Mouse (Mus musculus) hindbrain, embryonic 14.5 days (tissue): ENCODE measurements around the gene Abca8a. TPM values are rescaled to one million over a fixed set of nuclear protein-coding genes. Genes with fewer than 3 reads are reported as not detected.

Source experiments
- ATAC-seq: fragments of 200-750 bp; cut with Nextera tagmentation; 2 replicates; pipeline ENCODE4 v1.8.0; 2017; ENCODE audit warnings: moderate number of reproducible peaks, mild to moderate bottlenecking, moderate TSS enrichment, moderate library complexity; ENCODE audit not compliant: low FRiP score
- DNase-seq: peaks from one replicate; pipeline ENCODE4 v3.0.0-alpha.2; 2015; ENCODE audit warnings: low spot score
- H3K27ac ChIP-seq: fragments of 300-500 bp; sonication (generic); 2 replicates; pipeline ENCODE4 v1.5.1; 2014; ENCODE audit warnings: mild to moderate bottlenecking, moderate library complexity
- H3K27me3 ChIP-seq: fragments of 300-500 bp; sonication (generic); 2 replicates; pipeline ENCODE4 v1.6.1; 2014; ENCODE audit warnings: mild to moderate bottlenecking, low read length, mixed read lengths; ENCODE audit not compliant: control insufficient read depth, insufficient read depth
- H3K36me3 ChIP-seq: fragments of 300-500 bp; sonication (generic); replicated peaks from 2 replicates; pipeline ENCODE4 v1.6.1; 2014; ENCODE audit not compliant: control insufficient read depth, insufficient read depth
- H3K4me1 ChIP-seq: fragments of 300-500 bp; sonication (generic); replicated peaks from 2 replicates; pipeline ENCODE4 v1.6.1; 2014; ENCODE audit warnings: antibody characterized with exemption, low read length, mixed read lengths; ENCODE audit not compliant: control insufficient read depth, insufficient read depth
- H3K4me2 ChIP-seq: fragments of 300-500 bp; sonication (generic); replicated peaks from 2 replicates; pipeline ENCODE4 v1.6.1; 2014; ENCODE audit warnings: mild to moderate bottlenecking, moderate library complexity
- H3K4me3 ChIP-seq: fragments of 300-500 bp; sonication (generic); replicated peaks from 2 replicates; pipeline ENCODE4 v1.5.1; 2014; ENCODE audit warnings: mild to moderate bottlenecking, low read length
- H3K9ac ChIP-seq: fragments of 300-500 bp; sonication (generic); 2 replicates; pipeline ENCODE4 v1.6.1; 2014
- H3K9me3 ChIP-seq: fragments of 300-500 bp; sonication (generic); 2 replicates; pipeline ENCODE4 v1.6.1; 2016; ENCODE audit warnings: low read length; ENCODE audit not compliant: control insufficient read depth
- WGBS: fragments of 180-500 bp; shearing (Covaris S2); extraction: QIAGEN DNeasy Blood & Tissue Kit; methylation state at CpG from one replicate; pipeline ENCODE4 v1.1.7; 2014; 5-methylcytosine and 5-hydroxymethylcytosine counted together
- polyA plus RNA-seq: library from polyadenylated mRNA; unstranded; fragments of >200 nt; fragmentation: Nextera tagmentation; extraction: Ambion mirVana; gene quantifications from 2 replicates; pipeline ENCODE4 v1.2.1, GENCODE M21; 2014

Gene Abca8a
- 0.54 and 0.90 TPM in 2 replicates for polyA plus RNA-seq

DNA sequence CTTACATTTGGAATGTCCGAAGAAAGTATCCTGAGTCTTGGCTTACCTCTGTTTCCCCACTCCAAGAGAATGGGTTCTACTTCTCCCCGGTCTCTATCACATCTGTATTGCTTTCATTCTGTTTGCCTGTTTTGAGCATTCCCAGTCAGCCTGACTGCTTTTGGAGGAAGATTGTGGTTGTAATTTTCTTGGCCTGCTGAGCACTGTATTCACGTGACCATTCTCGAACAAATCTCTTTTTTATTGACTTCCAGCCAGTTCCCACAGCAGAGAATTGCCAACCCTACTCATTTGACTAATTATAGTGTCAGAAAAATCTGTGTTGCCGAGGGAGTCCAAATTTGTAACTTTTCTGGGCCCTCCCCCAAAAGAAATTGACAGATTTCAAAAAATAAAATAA is at the start of gene Abca8a:
Abca8a (minus strand) TSS at position 121 of the 400 bp plus-strand sequence.
- Histone ChIP-seq H3K4me3 (no peak within 1 kb of the TSS), H3K9ac (no peak within 1 kb of the TSS), H3K27ac (no peak within 1 kb of the TSS), H3K9me3 (no peaks in the 10 kb centered on the region), H3K4me1 (no peaks in the 10 kb centered on the region), H3K4me2 (no peak within 1 kb of the TSS), H3K27me3 (no peaks in the 10 kb centered on the region), H3K36me3 (no peaks in the 10 kb centered on the region)
- WGBS = 66% methylated on average over 5 of the region's 5 CpGs
- no peak for ATAC-seq
- no peak for DNase-seq

DNA sequence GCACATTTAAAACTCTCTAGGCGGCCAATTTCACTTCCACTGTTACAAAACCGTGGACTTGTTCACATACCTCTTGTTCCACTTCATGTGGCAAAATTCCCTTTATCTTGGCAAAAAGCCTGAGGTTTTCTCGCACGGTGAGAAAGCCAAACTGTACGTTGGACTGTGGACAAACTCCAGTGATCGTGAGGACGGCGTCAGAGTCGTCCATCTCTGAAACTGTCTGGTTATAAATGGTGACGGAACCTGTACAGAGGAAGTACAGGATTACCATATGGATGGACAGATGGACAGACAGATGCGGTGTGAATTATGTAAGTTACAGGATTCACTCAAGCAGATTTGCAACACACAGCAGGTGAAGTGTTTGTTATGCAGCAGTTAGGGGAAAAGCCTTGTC is 49.6 kb upstream of the Abca8a start:
- Histone ChIP-seq H3K4me1 (no peaks in the 10 kb centered on the region), H3K36me3 (no peaks in the 10 kb centered on the region), H3K27ac (no peak overlapping the region), H3K4me2 (no peak overlapping the region), H3K9me3 (no peaks in the 10 kb centered on the region), H3K27me3 (no peaks in the 10 kb centered on the region), H3K4me3 (no peak overlapping the region), H3K9ac (no peak overlapping the region)
- DNase-seq (no peak), ATAC-seq (no peak)
- 83% methylated on average over 11 of the region's 11 CpGs for WGBS

DNA sequence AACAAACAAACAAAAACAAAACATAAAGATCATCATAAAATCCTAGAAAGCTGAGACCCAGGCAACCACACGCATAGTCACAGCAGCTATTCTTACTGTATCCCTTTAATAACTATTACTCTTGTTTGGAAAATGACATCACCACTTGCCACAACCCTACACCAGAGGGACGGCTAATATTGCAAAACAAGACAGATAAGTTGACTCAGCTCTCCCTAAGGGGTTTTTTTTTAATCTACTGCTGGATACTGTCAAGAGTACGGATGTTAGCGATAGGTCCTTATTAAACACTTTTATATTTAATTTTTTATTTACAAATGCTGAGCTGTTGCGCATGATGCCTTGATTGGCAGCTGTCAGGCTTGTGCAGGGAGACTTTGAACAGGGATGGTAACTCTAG is 35.0 kb upstream of the Abca8a start:
- H3K9me3 ChIP-seq = no peaks in the 10 kb centered on the region
- H3K27me3 ChIP-seq = no peaks in the 10 kb centered on the region
- DNase-seq (no peak), ATAC-seq (no peak)
- H3K4me1 ChIP-seq = no peaks in the 10 kb centered on the region
- H3K36me3 ChIP-seq = no peaks in the 10 kb centered on the region
- no peak overlapping the region for H3K9ac ChIP-seq
- 90% methylated on average over 5 of the region's 5 CpGs for WGBS
- no peak overlapping the region for H3K27ac ChIP-seq
- H3K4me2 ChIP-seq = no peak overlapping the region
- H3K4me3 ChIP-seq = no peak overlapping the region

DNA sequence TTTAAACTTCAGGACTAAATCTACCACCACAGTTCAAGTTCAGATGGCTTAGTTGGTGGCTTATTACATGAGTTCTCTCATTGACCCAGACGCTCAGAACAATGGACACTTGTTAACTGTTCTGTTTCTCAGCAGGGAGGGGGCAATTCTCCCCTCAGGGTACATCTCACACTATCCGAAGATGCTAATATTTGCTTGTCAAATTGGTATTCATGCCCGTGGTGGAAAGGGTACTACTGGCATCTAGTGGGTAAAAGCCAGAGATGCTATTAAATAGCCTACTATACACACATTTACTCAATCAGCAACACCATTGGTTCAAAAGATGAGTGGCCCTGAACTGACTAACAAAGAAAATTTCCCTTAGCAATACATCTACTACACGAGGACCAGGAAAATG is 15.4 kb upstream of the Abca8a start:
- no peaks in the 10 kb centered on the region for H3K36me3 ChIP-seq
- H3K4me2 ChIP-seq = no peak overlapping the region
- no peak overlapping the region for H3K4me3 ChIP-seq
- no peaks in the 10 kb centered on the region for H3K9me3 ChIP-seq
- H3K4me1 ChIP-seq = no peaks in the 10 kb centered on the region
- DNase-seq = peak; percentile 36
- H3K27ac ChIP-seq = no peak overlapping the region
- no peak overlapping the region for H3K9ac ChIP-seq
- ATAC-seq = no peak
- WGBS = 50% methylated on average over 4 of the region's 4 CpGs
- no peaks in the 10 kb centered on the region for H3K27me3 ChIP-seq

DNA sequence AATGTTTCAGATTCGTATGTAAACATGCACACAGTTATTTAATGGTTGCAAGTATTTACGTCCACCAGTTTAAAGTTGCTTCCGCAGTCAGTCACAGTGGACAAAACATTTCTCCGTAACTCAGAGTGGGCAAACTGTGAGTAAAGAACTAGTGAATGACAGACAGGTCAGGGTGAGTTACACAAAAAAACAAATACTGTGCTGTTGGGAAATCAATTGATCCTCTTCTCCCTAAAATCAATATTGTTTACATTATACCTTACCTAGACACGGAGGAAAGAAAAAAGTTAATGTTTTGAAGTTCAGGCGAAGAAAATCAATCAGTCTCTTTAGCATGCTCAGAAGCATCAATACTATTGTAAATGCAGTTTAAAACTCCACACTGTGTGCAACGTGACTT is 5.7 kb upstream of the Abca8a start:
- ATAC-seq (no peak), DNase-seq (no peak)
- Histone ChIP-seq H3K9ac (no peak overlapping the region), H3K4me3 (no peak overlapping the region), H3K4me2 (no peak overlapping the region), H3K27ac (no peak overlapping the region), H3K4me1 (no peaks in the 10 kb centered on the region), H3K36me3 (no peaks in the 10 kb centered on the region), H3K9me3 (no peaks in the 10 kb centered on the region), H3K27me3 (no peaks in the 10 kb centered on the region)
- 91% methylated on average over 7 of the region's 7 CpGs for WGBS

DNA sequence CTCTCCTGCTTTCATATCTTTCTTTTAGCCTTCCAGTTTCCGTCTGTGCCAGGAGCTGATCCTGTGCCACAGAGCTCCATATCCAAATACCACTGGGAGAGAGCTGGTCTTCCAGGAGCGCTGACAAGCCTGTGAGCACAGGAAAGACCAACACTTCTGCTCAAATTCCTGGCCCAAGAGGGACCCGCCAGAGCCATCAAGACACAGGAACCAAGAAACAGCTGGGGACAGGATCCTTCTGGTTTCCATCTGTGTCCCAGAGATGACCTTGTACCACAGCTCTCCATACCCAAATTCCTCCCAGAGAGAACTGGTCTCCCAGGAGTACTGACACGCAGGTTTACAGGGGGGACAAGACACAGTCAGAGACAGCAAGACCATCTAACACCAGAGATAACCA is 3.1 kb upstream of the Abca8a start:
- Histone ChIP-seq H3K27me3 (no peaks in the 10 kb centered on the region), H3K27ac (no peak overlapping the region)

DNA sequence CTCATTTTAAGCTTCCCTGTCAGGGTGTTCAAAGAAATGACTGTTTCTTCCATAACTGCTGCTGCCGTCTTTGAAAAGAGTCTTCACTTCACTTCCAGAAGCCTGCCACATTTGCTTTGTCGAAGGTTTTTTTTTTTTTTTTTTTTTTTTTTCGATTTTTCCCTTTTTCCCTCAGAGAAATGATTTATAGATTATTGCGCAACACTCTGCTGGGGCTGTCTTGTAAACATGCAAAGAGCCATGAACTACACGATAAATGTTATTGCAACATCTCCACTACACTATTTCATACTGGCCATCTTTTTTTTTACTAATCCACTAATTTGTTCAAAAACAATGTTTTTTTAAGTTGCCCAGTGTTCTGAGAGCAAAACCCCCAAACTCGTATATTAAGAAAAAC is 1.7 kb upstream of the Abca8a start:
- ATAC-seq (no peak), DNase-seq (no peak)
- H3K27me3 ChIP-seq = no peaks in the 10 kb centered on the region
- H3K9me3 ChIP-seq = no peaks in the 10 kb centered on the region
- H3K4me1 ChIP-seq = no peaks in the 10 kb centered on the region
- H3K9ac ChIP-seq = no peak overlapping the region
- H3K27ac ChIP-seq = no peak overlapping the region
- no peaks in the 10 kb centered on the region for H3K36me3 ChIP-seq
- WGBS = 77% methylated on average over 6 of the region's 6 CpGs
- no peak overlapping the region for H3K4me3 ChIP-seq
- H3K4me2 ChIP-seq = no peak overlapping the region

More for the DNA sequence above, 3.1 kb upstream of the Abca8a start:
- ATAC-seq = no peak
- no peak for DNase-seq
- H3K4me3 ChIP-seq = no peak overlapping the region
- no peaks in the 10 kb centered on the region for H3K36me3 ChIP-seq
- no peak overlapping the region for H3K4me2 ChIP-seq
- 82% methylated on average over 4 of the region's 4 CpGs for WGBS
- H3K4me1 ChIP-seq = no peaks in the 10 kb centered on the region
- H3K9ac ChIP-seq = no peak overlapping the region
- no peaks in the 10 kb centered on the region for H3K9me3 ChIP-seq

DNA sequence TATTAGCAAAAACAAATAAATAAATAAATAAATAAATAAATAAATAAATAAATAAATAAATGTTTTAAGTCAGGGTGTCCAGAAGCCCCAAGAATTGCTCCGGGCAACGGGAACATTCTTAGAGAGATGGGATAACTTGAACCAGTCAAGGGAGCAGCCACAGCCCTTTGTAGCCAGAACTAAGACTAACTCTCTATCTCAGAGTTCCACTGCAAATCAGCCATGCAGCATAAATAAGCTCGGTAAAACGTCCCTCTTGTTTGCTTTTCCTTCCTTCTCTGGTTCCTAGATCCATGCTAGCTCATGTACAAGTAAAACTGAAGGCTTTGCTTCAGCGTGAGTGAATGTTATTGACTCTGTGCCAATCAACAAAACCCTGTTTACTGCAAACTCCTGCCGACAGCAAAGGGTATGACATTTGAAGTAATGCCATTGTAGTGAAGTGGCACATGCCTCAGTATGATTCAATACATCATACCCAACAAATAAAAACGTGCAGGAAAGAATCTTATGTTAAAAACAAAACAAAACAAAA is 865 bp downstream of the Abca8a start:
- Histone ChIP-seq H3K27me3 (no peaks in the 10 kb centered on the region), H3K27ac (no peak overlapping the region), H3K4me3 (no peak overlapping the region), H3K9me3 (no peaks in the 10 kb centered on the region), H3K4me2 (no peak overlapping the region), H3K9ac (no peak overlapping the region), H3K36me3 (no peaks in the 10 kb centered on the region), H3K4me1 (no peaks in the 10 kb centered on the region)
- DNase-seq = no peak
- no peak for ATAC-seq
- WGBS = 71% methylated on average over 7 of the region's 7 CpGs

DNA sequence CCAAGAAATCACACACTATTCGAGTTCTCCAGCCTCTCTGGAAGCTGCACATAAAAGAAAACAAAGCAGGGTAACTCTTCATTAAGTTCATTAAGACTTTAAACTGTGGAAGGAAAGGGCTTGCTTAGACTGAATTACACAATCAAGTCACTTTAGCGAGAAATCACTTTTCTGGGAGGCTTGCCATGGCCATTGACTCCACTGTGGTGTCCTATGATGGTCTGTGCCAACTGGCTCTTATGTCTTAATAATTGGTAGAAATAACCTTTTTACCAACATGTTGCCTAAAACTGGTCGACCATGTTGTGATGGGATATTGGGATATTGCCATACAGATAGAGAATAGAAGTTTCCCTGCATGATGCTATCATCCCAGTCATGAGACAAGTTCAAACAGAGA is 1.5 kb downstream of the Abca8a start:
- WGBS = 71% methylated on average over 3 of the region's 3 CpGs
- no peaks in the 10 kb centered on the region for H3K9me3 ChIP-seq
- H3K9ac ChIP-seq = no peak overlapping the region
- no peaks in the 10 kb centered on the region for H3K27me3 ChIP-seq
- no peak overlapping the region for H3K4me2 ChIP-seq
- DNase-seq (no peak), ATAC-seq (no peak)
- no peak overlapping the region for H3K4me3 ChIP-seq
- no peaks in the 10 kb centered on the region for H3K36me3 ChIP-seq
- no peak overlapping the region for H3K27ac ChIP-seq
- no peaks in the 10 kb centered on the region for H3K4me1 ChIP-seq

DNA sequence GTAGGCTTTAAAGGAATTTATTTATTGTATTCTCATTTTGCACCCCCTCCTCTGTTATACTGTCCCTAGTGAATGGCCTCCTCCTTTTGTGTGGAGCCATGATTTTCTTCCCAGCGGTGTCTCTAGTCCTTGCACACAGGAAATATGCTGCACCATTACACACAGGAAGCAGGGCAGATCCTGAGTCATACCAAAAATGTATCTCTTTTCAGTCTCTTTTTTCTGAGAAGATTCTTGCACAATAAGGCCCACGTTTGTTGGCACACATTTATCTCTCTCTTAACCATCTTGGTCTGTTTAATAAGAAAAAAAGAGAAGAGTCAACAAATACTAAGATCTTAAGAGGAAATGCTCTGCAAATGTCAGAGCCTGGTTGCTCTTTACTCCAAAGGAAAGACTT is 4.5 kb downstream of the Abca8a start:
- Histone ChIP-seq H3K4me2 (no peak overlapping the region), H3K9me3 (no peaks in the 10 kb centered on the region), H3K27me3 (no peaks in the 10 kb centered on the region), H3K4me1 (no peaks in the 10 kb centered on the region), H3K36me3 (no peaks in the 10 kb centered on the region), H3K4me3 (no peak overlapping the region), H3K9ac (no peak overlapping the region), H3K27ac (no peak overlapping the region)
- ATAC-seq (no peak), DNase-seq (no peak)
- 79% methylated on average over 2 of the region's 2 CpGs for WGBS
